Mouse (Mus musculus): ENCODE data around the gene Nrxn1. TPM values are rescaled to one million over a fixed set of nuclear protein-coding genes. Genes with fewer than 3 reads are reported as not detected.

Gene Nrxn1
- total and polyA plus RNA-seq, 3 experiments = not detected

DNA sequence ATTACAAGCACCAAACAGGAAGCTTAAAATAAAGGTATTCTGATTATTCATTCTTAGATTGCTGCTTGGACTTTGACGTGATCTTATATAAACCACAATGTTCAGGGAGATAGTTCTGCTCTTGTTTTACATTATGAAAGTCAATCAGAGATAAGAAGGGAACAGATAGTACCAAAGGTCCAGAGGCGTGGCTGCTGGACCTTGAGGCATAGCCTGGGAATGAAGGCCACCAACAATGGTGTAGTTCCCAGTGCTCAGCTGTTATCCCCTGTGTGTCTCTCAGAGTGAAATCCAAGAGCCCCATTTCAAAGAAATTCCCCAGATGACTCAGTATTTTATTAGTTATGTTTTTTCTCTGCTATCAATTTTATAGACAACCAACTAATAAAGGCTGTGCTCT lies 294.2 kb downstream of the Nrxn1 start:
- TF ChIP-seq JUN (IDR thresholded peaks at IDR 0.05; ENCODE audit: insufficient read depth, low read depth, low read length) = no peak
- in situ Hi-C loops (cut with MboI; ENCODE audit: low pct_ligation_motif_present, low pct_unique_long_range_greater_than_20kb, low sequenced_read_pairs) (no loop called here), dilution Hi-C loops (cut with MboI; ENCODE audit: extremely low pct_ligation_motif_present, extremely low pct_unique_long_range_greater_than_20kb, low sequenced_read_pairs) (no loop called here)
- no peaks in the 10 kb centered on the region for H3K4me1 ChIP-seq (ENCODE audit: control insufficient read depth in 1 of 2, insufficient read depth in 2 of 2)
- no peaks in the 10 kb centered on the region for H3K36me3 ChIP-seq (replicated peaks in 1 of 2; ENCODE audit: control insufficient read depth in 1 of 2, insufficient read depth in 1 of 2, low read length in 1 of 2)
- no peaks in the 10 kb centered on the region for H3K79me2 ChIP-seq (replicated peaks; ENCODE audit: control insufficient read depth, extremely low read depth, insufficient read depth, poor library complexity, severe bottlenecking)
- no peak overlapping the region for H3K9ac ChIP-seq (ENCODE audit: insufficient read depth, low read depth)
- no peak for DNase-seq (ENCODE audit: extremely low read depth)
- H3K9me3 ChIP-seq (replicated peaks; ENCODE audit: low read length) = peaks cover 25% of the 10 kb centered on the region
- H3K4me2 ChIP-seq (ENCODE audit: insufficient read depth, low read depth, poor library complexity, severe bottlenecking) = no peak overlapping the region
- H3K4me3 ChIP-seq (replicated peaks in 1 of 3; ENCODE audit: low read depth in 2 of 3, low read length in 2 of 3, poor library complexity in 1 of 3) = no peak overlapping the region
- H3K27ac ChIP-seq (ENCODE audit: insufficient read depth, low read depth) = no peak overlapping the region
- H3K27me3 ChIP-seq (replicated peaks) = no peaks in the 10 kb centered on the region

DNA sequence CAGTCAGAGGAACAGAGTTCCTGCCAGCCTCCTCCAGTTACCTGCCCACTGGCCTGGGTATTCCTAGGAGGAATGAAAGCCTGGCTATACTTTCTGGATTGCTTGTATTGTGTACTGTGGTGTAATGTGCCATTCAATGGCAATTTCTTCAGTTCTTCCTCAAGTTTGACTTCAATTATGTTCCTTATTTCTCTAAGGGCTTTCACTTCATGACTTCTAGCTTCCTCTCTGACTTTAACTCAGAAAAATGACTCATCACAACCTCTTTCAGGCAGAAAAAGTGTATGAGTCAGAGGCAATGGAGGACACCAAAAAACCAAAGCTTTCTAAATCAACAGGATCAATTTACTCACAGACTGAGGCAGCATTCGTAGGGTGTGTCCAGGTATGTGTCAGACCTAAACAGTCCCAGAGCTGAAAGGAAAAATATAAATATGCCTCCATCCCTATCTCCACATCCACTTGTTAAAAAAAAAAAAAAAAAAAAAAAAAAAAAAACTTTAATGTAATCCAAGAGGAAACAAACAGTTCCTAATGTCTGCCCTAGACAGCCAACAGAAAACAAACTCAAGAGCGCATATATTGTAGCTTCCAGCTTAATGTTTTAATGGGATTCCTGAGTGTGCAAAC lies 295.1 kb downstream of the Nrxn1 start:
- TF ChIP-seq ETS1 (conservative IDR thresholded peaks at IDR 0.05; ENCODE audit: low read depth, low read length) = no peak
- 0 out of 2 replicates have a peak, but pooled peaks have one; percentile 9 for TF ChIP-seq JUND (conservative IDR thresholded peaks at IDR 0.05; ENCODE audit: low read depth, low read length)
- no peak for TF ChIP-seq CHD1 (IDR thresholded peaks at IDR 0.05; ENCODE audit: low read depth, low read length)
- no peak for TF ChIP-seq ZKSCAN1 (IDR thresholded peaks at IDR 0.05; ENCODE audit: borderline replicate concordance, low read depth, low read length)
- no peak for TF ChIP-seq UBTF (IDR thresholded peaks at IDR 0.05; ENCODE audit: low read depth, low read length)
- no peak for TF ChIP-seq MXI1 (IDR thresholded peaks at IDR 0.05; ENCODE audit: low read depth, low read length)
- no peak for TF ChIP-seq POLR2A (IDR thresholded peaks at IDR 0.05; ENCODE audit: low read depth, low read length)
- TF ChIP-seq CTCF (conservative IDR thresholded peaks at IDR 0.05 in 1 of 2, IDR thresholded peaks at IDR 0.05 in 1 of 2; ENCODE audit: low read depth in 2 of 2, low read length in 2 of 2) = no peak
- TF ChIP-seq ZC3H11A (IDR thresholded peaks at IDR 0.05; ENCODE audit: low read depth, low read length) = no peak
- dilution Hi-C loops (cut with MboI; ENCODE audit: extremely low pct_ligation_motif_present, extremely low pct_unique_long_range_greater_than_20kb, low sequenced_read_pairs) = no loop called here
- Histone ChIP-seq H3K4me1 (ENCODE audit: control insufficient read depth in 1 of 2, insufficient read depth in 2 of 2) (no peaks in the 10 kb centered on the region), H3K27ac (ENCODE audit: insufficient read depth, low read depth) (no peak overlapping the region), H3K9ac (ENCODE audit: insufficient read depth, low read depth) (no peak overlapping the region), H3K9me3 (replicated peaks; ENCODE audit: low read length) (peaks cover 34% of the 10 kb centered on the region), H3K79me2 (replicated peaks; ENCODE audit: control insufficient read depth, extremely low read depth, insufficient read depth, poor library complexity, severe bottlenecking) (no peaks in the 10 kb centered on the region), H3K27me3 (replicated peaks) (no peaks in the 10 kb centered on the region), H3K4me2 (ENCODE audit: insufficient read depth, low read depth, poor library complexity, severe bottlenecking) (no peak overlapping the region), H3K4me3 (replicated peaks in 1 of 3; ENCODE audit: low read depth in 2 of 3, low read length in 2 of 3, poor library complexity in 1 of 3) (no peak overlapping the region), H3K36me3 (replicated peaks in 1 of 2; ENCODE audit: control insufficient read depth in 1 of 2, insufficient read depth in 1 of 2, low read length in 1 of 2) (no peaks in the 10 kb centered on the region)
- in situ Hi-C loops (cut with MboI; ENCODE audit: low pct_ligation_motif_present, low pct_unique_long_range_greater_than_20kb, low sequenced_read_pairs) = no loop called here
- DNase-seq (ENCODE audit: extremely low read depth) = no peak

DNA sequence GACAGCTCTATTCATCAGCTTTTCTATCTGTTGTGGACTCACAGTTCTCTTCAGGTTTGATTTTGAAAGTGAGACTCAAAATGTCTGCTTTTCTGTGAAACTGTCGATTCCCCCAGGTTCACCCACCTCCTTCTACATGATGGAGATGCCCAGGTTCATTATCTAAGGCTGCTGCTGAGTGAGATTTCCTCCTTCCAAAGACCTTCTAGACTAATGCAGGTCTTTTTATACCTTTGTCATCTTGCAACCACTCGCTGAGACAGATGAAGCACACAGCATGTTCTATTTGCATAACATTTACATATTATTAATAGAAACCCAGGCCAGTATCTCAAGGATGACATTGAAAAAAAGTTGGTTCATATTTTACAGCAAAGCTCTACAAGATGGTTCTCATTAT lies 295.9 kb downstream of the Nrxn1 start:
- dilution Hi-C loops (cut with MboI; ENCODE audit: extremely low pct_ligation_motif_present, extremely low pct_unique_long_range_greater_than_20kb, low sequenced_read_pairs) = no loop called here
- H3K79me2 ChIP-seq (replicated peaks; ENCODE audit: control insufficient read depth, extremely low read depth, insufficient read depth, poor library complexity, severe bottlenecking) = no peaks in the 10 kb centered on the region
- H3K4me3 ChIP-seq (replicated peaks in 1 of 3; ENCODE audit: low read depth in 2 of 3, low read length in 2 of 3, poor library complexity in 1 of 3) = no peak overlapping the region
- H3K4me2 ChIP-seq (ENCODE audit: insufficient read depth, low read depth, poor library complexity, severe bottlenecking) = no peak overlapping the region
- no peak for DNase-seq (ENCODE audit: extremely low read depth)
- in situ Hi-C loops (cut with MboI; ENCODE audit: low pct_ligation_motif_present, low pct_unique_long_range_greater_than_20kb, low sequenced_read_pairs) = no loop called here
- no peaks in the 10 kb centered on the region for H3K36me3 ChIP-seq (replicated peaks in 1 of 2; ENCODE audit: control insufficient read depth in 1 of 2, insufficient read depth in 1 of 2, low read length in 1 of 2)
- TF ChIP-seq CHD2 (IDR thresholded peaks at IDR 0.05; ENCODE audit: low read length) (no peak), KAT2A (IDR thresholded peaks at IDR 0.05; ENCODE audit: insufficient replicate concordance, low read length) (no peak), NELFE (IDR thresholded peaks at IDR 0.05; ENCODE audit: low read depth, low read length) (no peak), USF1 (IDR thresholded peaks at IDR 0.05; ENCODE audit: low read depth, low read length) (no peak), TBP (conservative IDR thresholded peaks at IDR 0.05; ENCODE audit: low read depth, low read length) (no peak), MXI1 (IDR thresholded peaks at IDR 0.05; ENCODE audit: low read depth, low read length) (no peak), USF2 (conservative IDR thresholded peaks at IDR 0.05; ENCODE audit: low read depth, low read length) (no peak), EP300 (IDR thresholded peaks at IDR 0.05; ENCODE audit: low read length) (no peak), RAD21 (IDR thresholded peaks at IDR 0.05; ENCODE audit: low read depth, low read length) (no peak), POLR2AphosphoS2 (IDR thresholded peaks at IDR 0.05; ENCODE audit: low read depth, low read length) (no peak), HCFC1 (IDR thresholded peaks at IDR 0.05; ENCODE audit: low read depth, low read length) (no peak), UBTF (IDR thresholded peaks at IDR 0.05; ENCODE audit: low read depth, low read length) (no peak), E2F4 (IDR thresholded peaks at IDR 0.05; ENCODE audit: insufficient replicate concordance, low read depth, low read length) (no peak), GABPA (IDR thresholded peaks at IDR 0.05; ENCODE audit: insufficient replicate concordance, low read depth, low read length) (no peak)
- no peaks in the 10 kb centered on the region for H3K27me3 ChIP-seq (replicated peaks)
- H3K27ac ChIP-seq (ENCODE audit: insufficient read depth, low read depth) = no peak overlapping the region
- no peak overlapping the region for H3K9ac ChIP-seq (ENCODE audit: insufficient read depth, low read depth)
- H3K4me1 ChIP-seq (ENCODE audit: control insufficient read depth in 1 of 2, insufficient read depth in 2 of 2) = no peaks in the 10 kb centered on the region
- peaks cover 39% of the 10 kb centered on the region for H3K9me3 ChIP-seq (replicated peaks; ENCODE audit: low read length)
